Mouse (Mus musculus): ENCODE measurements at regions not wholly inside any gene's neighbourhood (a gene's known extent, or its start where the extent isn't known, plus 50 kb on each side); places are given as distances from the start of the nearest gene placed in this dataset.

GRCm38 (mm10) chr12:51108044-51108443 is 239.8 kb upstream of the G2e3 start:
- Histone ChIP-seq H3K9me3 (replicated peaks; ENCODE audit: control insufficient read depth, low read length) (no peaks in the 10 kb centered on the region), H3K4me2 (no peak overlapping the region), H3K4me3 (ENCODE audit: low read depth, low read length) (no peak overlapping the region), H3K36me3 (ENCODE audit: control insufficient read depth, insufficient read depth, low read length) (no peaks in the 10 kb centered on the region), H3K27me3 (ENCODE audit: control insufficient read depth, insufficient read depth, low read length) (no peaks in the 10 kb centered on the region), H3K4me1 (ENCODE audit: control insufficient read depth, insufficient read depth, low read length) (no peaks in the 10 kb centered on the region), H3K27ac (ENCODE audit: low read depth, low read length) (no peak overlapping the region), H3K9ac (ENCODE audit: low read depth, low read length) (no peak overlapping the region)
- 84% methylated on average over 5 of the region's 5 CpGs for WGBS (ENCODE audit: insufficient replicate concordance)
- no peak for ATAC-seq (replicated peaks; ENCODE audit: insufficient number of reproducible peaks, low FRiP score, low TSS enrichment)

- no peak for ATAC-seq (replicated peaks; ENCODE audit: insufficient number of reproducible peaks, low FRiP score, low TSS enrichment)
- H3K4me2 ChIP-seq: no peak overlapping the region
- H3K27me3 ChIP-seq (ENCODE audit: control insufficient read depth, insufficient read depth, low read length): no peaks in the 10 kb centered on the region
- H3K9me3 ChIP-seq (replicated peaks; ENCODE audit: control insufficient read depth, low read length): no peaks in the 10 kb centered on the region
- 70% methylated on average over 4 of the region's 4 CpGs for WGBS (ENCODE audit: insufficient replicate concordance)
- no peak overlapping the region for H3K4me3 ChIP-seq (ENCODE audit: low read depth, low read length)
- no peak overlapping the region for H3K27ac ChIP-seq (ENCODE audit: low read depth, low read length)
- H3K9ac ChIP-seq (ENCODE audit: low read depth, low read length): no peak overlapping the region
- no peaks in the 10 kb centered on the region for H3K4me1 ChIP-seq (ENCODE audit: control insufficient read depth, insufficient read depth, low read length)
- H3K36me3 ChIP-seq (ENCODE audit: control insufficient read depth, insufficient read depth, low read length): no peaks in the 10 kb centered on the region
Observed at GRCm38 (mm10) chr12:51103541-51104042, 244.3 kb upstream of the G2e3 start.

GRCm38 (mm10) chr12:51101636-51102035 is 246.2 kb upstream of the G2e3 start:
- no peak overlapping the region for H3K4me3 ChIP-seq (ENCODE audit: low read depth, low read length)
- WGBS (ENCODE audit: insufficient replicate concordance): 85% methylated on average over 6 of the region's 6 CpGs

GRCm38 (mm10) chr12:51100868-51101267 is 247.0 kb upstream of the G2e3 start:
- no peak overlapping the region for H3K4me2 ChIP-seq
- H3K9me3 ChIP-seq (replicated peaks; ENCODE audit: control insufficient read depth, low read length): no peaks in the 10 kb centered on the region
- H3K27ac ChIP-seq (ENCODE audit: low read depth, low read length): no peak overlapping the region
- no peaks in the 10 kb centered on the region for H3K36me3 ChIP-seq (ENCODE audit: control insufficient read depth, insufficient read depth, low read length)
- H3K4me3 ChIP-seq (ENCODE audit: low read depth, low read length): no peak overlapping the region
- no peaks in the 10 kb centered on the region for H3K4me1 ChIP-seq (ENCODE audit: control insufficient read depth, insufficient read depth, low read length)
- H3K9ac ChIP-seq (ENCODE audit: low read depth, low read length): no peak overlapping the region
- WGBS (ENCODE audit: insufficient replicate concordance): 80% methylated on average over 5 of the region's 5 CpGs
- no peaks in the 10 kb centered on the region for H3K27me3 ChIP-seq (ENCODE audit: control insufficient read depth, insufficient read depth, low read length)
- ATAC-seq (replicated peaks; ENCODE audit: insufficient number of reproducible peaks, low FRiP score, low TSS enrichment): no peak

More at GRCm38 (mm10) chr12:51101636-51102035, 246.2 kb upstream of the G2e3 start:
- Histone ChIP-seq H3K27me3 (ENCODE audit: control insufficient read depth, insufficient read depth, low read length) (no peaks in the 10 kb centered on the region), H3K4me2 (no peak overlapping the region), H3K4me1 (ENCODE audit: control insufficient read depth, insufficient read depth, low read length) (no peaks in the 10 kb centered on the region), H3K9ac (ENCODE audit: low read depth, low read length) (no peak overlapping the region), H3K9me3 (replicated peaks; ENCODE audit: control insufficient read depth, low read length) (no peaks in the 10 kb centered on the region), H3K27ac (ENCODE audit: low read depth, low read length) (no peak overlapping the region), H3K36me3 (ENCODE audit: control insufficient read depth, insufficient read depth, low read length) (no peaks in the 10 kb centered on the region)
- ATAC-seq (replicated peaks; ENCODE audit: insufficient number of reproducible peaks, low FRiP score, low TSS enrichment): no peak

GRCm38 (mm10) chr12:51095974-51096373 is 251.9 kb upstream of the G2e3 start:
- Histone ChIP-seq H3K27me3 (ENCODE audit: control insufficient read depth, insufficient read depth, low read length) (no peaks in the 10 kb centered on the region), H3K4me1 (ENCODE audit: control insufficient read depth, insufficient read depth, low read length) (no peaks in the 10 kb centered on the region), H3K27ac (ENCODE audit: low read depth, low read length) (no peak overlapping the region), H3K4me3 (ENCODE audit: low read depth, low read length) (no peak overlapping the region), H3K4me2 (no peak overlapping the region), H3K9ac (ENCODE audit: low read depth, low read length) (no peak overlapping the region), H3K36me3 (ENCODE audit: control insufficient read depth, insufficient read depth, low read length) (no peaks in the 10 kb centered on the region), H3K9me3 (replicated peaks; ENCODE audit: control insufficient read depth, low read length) (no peaks in the 10 kb centered on the region)
- 67% methylated on average over 4 of the region's 4 CpGs for WGBS (ENCODE audit: insufficient replicate concordance)
- no peak for ATAC-seq (replicated peaks; ENCODE audit: insufficient number of reproducible peaks, low FRiP score, low TSS enrichment)

- no peaks in the 10 kb centered on the region for H3K27me3 ChIP-seq (ENCODE audit: control insufficient read depth, insufficient read depth, low read length)
- H3K9me3 ChIP-seq (replicated peaks; ENCODE audit: control insufficient read depth, low read length): no peaks in the 10 kb centered on the region
- H3K9ac ChIP-seq (ENCODE audit: low read depth, low read length): no peak overlapping the region
- ATAC-seq (replicated peaks; ENCODE audit: insufficient number of reproducible peaks, low FRiP score, low TSS enrichment): no peak
- no peaks in the 10 kb centered on the region for H3K4me1 ChIP-seq (ENCODE audit: control insufficient read depth, insufficient read depth, low read length)
- H3K4me3 ChIP-seq (ENCODE audit: low read depth, low read length): no peak overlapping the region
- WGBS (ENCODE audit: insufficient replicate concordance): 84% methylated on average over 7 of the region's 7 CpGs
- no peak overlapping the region for H3K4me2 ChIP-seq
- H3K36me3 ChIP-seq (ENCODE audit: control insufficient read depth, insufficient read depth, low read length): no peaks in the 10 kb centered on the region
- H3K27ac ChIP-seq (ENCODE audit: low read depth, low read length): no peak overlapping the region
Observed at GRCm38 (mm10) chr12:51089324-51089723, 258.5 kb upstream of the G2e3 start.

- no peak overlapping the region for H3K4me3 ChIP-seq (ENCODE audit: low read depth, low read length)
- no peak overlapping the region for H3K9ac ChIP-seq (ENCODE audit: low read depth, low read length)
- no peak overlapping the region for H3K4me2 ChIP-seq
- H3K27ac ChIP-seq (ENCODE audit: low read depth, low read length): no peak overlapping the region
- no peak for ATAC-seq (replicated peaks; ENCODE audit: insufficient number of reproducible peaks, low FRiP score, low TSS enrichment)
- H3K36me3 ChIP-seq (ENCODE audit: control insufficient read depth, insufficient read depth, low read length): no peaks in the 10 kb centered on the region
- H3K9me3 ChIP-seq (replicated peaks; ENCODE audit: control insufficient read depth, low read length): no peaks in the 10 kb centered on the region
- 79% methylated on average over 8 of the region's 8 CpGs for WGBS (ENCODE audit: insufficient replicate concordance)
- no peaks in the 10 kb centered on the region for H3K27me3 ChIP-seq (ENCODE audit: control insufficient read depth, insufficient read depth, low read length)
- H3K4me1 ChIP-seq (ENCODE audit: control insufficient read depth, insufficient read depth, low read length): no peaks in the 10 kb centered on the region
Observed at GRCm38 (mm10) chr12:51081809-51082208, 266.1 kb upstream of the G2e3 start.

GRCm38 (mm10) chr12:51073503-51073902 is 274.4 kb upstream of the G2e3 start:
- 53% methylated on average over 1 of the region's 1 CpGs for WGBS (ENCODE audit: insufficient replicate concordance)
- H3K9ac ChIP-seq (ENCODE audit: low read depth, low read length): no peak overlapping the region
- H3K9me3 ChIP-seq (replicated peaks; ENCODE audit: control insufficient read depth, low read length): no peaks in the 10 kb centered on the region
- no peak overlapping the region for H3K4me3 ChIP-seq (ENCODE audit: low read depth, low read length)
- no peak for ATAC-seq (replicated peaks; ENCODE audit: insufficient number of reproducible peaks, low FRiP score, low TSS enrichment)
- H3K27me3 ChIP-seq (ENCODE audit: control insufficient read depth, insufficient read depth, low read length): no peaks in the 10 kb centered on the region
- H3K36me3 ChIP-seq (ENCODE audit: control insufficient read depth, insufficient read depth, low read length): no peaks in the 10 kb centered on the region
- H3K27ac ChIP-seq (ENCODE audit: low read depth, low read length): no peak overlapping the region
- no peak overlapping the region for H3K4me2 ChIP-seq
- H3K4me1 ChIP-seq (ENCODE audit: control insufficient read depth, insufficient read depth, low read length): no peaks in the 10 kb centered on the region

GRCm38 (mm10) chr12:51060931-51061330 is 286.9 kb upstream of the G2e3 start:
- H3K4me1 ChIP-seq (ENCODE audit: control insufficient read depth, insufficient read depth, low read length): no peaks in the 10 kb centered on the region
- whole genome bisulfite sequencing (ENCODE audit: insufficient replicate concordance): 79% methylated on average over 3 of the region's 3 CpGs
- no peaks in the 10 kb centered on the region for H3K36me3 ChIP-seq (ENCODE audit: control insufficient read depth, insufficient read depth, low read length)
- no peak overlapping the region for H3K4me2 ChIP-seq
- no peak for ATAC-seq (replicated peaks; ENCODE audit: insufficient number of reproducible peaks, low FRiP score, low TSS enrichment)
- H3K4me3 ChIP-seq (ENCODE audit: low read depth, low read length): no peak overlapping the region
- no peaks in the 10 kb centered on the region for H3K27me3 ChIP-seq (ENCODE audit: control insufficient read depth, insufficient read depth, low read length)
- H3K27ac ChIP-seq (ENCODE audit: low read depth, low read length): no peak overlapping the region
- H3K9me3 ChIP-seq (replicated peaks; ENCODE audit: control insufficient read depth, low read length): no peaks in the 10 kb centered on the region
- H3K9ac ChIP-seq (ENCODE audit: low read depth, low read length): no peak overlapping the region

Data from heart, embryonic 11.5 days (tissue).